Mouse (Mus musculus) left cerebral cortex, postnatal 14 days (tissue): ENCODE data around the gene Neurod2. TPM values are rescaled to one million over a fixed set of nuclear protein-coding genes. Genes with fewer than 3 reads are reported as not detected.

Experiments used
- DNase-seq, 2 experiments: peaks; one replicate each; pipeline ENCODE4 v3.0.0; 2021 to 2022; ENCODE audit warnings: low spot score in 2 of 2, mixed read lengths in 1 of 2
- intact Hi-C: fragments of 180-260 bp; cut with DNase I; formaldehyde crosslinking; loops from one replicate; pipeline ENCODE4 v1.15.1; 2025
- long read RNA-seq, 2 experiments: library from polyadenylated mRNA; stranded (forward); transcript quantifications; one replicate each; pipeline ENCODE4 v2.0.0; 2021
- total RNA-seq, 2 experiments: library from RNA; stranded (reverse); gene quantifications; 2 replicates each; pipeline ENCODE4 v1.2.3; 2021

Gene Neurod2
- 10 to 100 TPM; 65.9 to 67.1 TPM for total RNA-seq
- long read RNA-seq, experiment 1, transcript Neurod2-201 (2 exons, 3,142 nt) = major isoform, 29 of 48 reads
- long read RNA-seq, experiment 1, partial matches to known transcripts = 0 of 48 reads
- long read RNA-seq, experiment 1, other reads (novel, unspliced or antisense) = 19 of 48 reads
- long read RNA-seq, experiment 2, transcript Neurod2-201 (2 exons, 3,142 nt) = major isoform, 14 of 38 reads
- long read RNA-seq, experiment 2, partial matches to known transcripts = 0 of 38 reads
- long read RNA-seq, experiment 2, other reads (novel, unspliced or antisense) = 24 of 38 reads

- intact Hi-C loops = no loop called here
- peak; percentile 81 to 88 for DNase-seq
These were observed at the start of gene Neurod2 for GRCm38 (mm10) chr11:98329081-98329959. Neurod2 (minus strand) TSS chr11:98329648.

DNA sequence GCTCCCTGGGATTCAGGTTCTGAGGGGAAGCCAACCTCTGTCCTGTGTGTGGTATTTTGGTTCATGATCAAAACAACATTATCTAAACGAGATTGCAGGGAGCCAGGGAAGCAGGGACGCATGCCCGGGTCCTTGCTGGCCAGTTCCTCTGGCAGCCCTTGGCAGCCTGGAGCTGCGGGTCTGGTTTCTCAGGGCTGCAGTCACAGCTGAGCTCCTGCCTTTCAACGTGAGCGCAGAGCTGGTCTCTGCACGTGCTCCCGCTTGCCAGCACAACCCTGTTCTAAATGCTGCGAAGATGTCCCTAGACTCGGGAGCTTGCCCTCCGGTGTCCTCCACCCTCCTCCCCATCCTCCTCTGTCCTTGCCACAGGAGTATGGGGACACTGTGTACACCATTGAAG, 48.3 kb upstream of the Neurod2 start:
- no peak for DNase-seq
- intact Hi-C loops = no loop called here

DNA sequence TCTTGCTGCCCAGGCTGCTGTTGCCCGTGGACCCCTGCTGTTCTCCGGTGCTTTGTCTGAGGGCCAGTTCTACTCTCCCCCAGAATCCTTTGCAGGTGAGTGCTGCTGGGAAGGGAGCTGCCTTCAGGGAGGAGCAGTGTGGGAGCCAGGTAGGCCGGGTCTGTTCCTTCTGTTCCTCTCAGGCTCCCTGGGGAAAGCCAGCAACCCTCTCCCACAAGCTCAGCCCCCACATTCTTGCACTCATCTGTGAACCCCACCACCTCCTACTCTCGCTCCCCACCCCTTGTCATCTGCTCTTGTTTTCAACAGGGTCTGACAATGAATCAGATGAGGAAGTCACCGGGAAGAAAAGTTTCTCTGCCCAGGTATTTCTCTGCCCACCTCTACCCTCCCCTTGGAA, 47.3 kb upstream of the Neurod2 start:
- DNase-seq = no peak
- intact Hi-C loops = no loop called here

GRCm38 (mm10) chr11:98374266-98374665, 44.8 kb upstream of the Neurod2 start:
- DNase-seq = no peak
- intact Hi-C loops = no loop called here

DNA sequence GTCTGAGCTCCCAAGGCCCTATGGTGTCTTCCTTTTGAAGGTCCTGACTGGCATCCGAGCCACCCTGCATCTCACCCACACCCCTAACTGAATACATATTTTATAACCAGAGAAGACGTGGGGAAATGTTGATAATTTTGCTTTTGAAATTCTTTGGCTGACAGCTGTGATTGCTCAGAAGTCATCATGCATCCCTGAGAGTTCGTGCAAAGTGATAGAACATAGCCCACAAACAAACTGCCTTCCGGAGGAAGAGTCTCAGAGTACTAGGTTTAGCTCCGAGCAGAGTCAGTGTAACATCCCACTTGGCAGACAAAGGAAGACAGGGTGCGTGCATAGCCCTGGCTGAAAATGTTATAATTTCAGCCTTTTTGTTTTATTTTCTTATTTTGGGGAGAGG, 43.8 kb upstream of the Neurod2 start:
- intact Hi-C loops = loop anchor here (2.0 kb wide), 1 partner anchor 28 kb away; no protein-coding TSS in a partner anchor
- no peak for DNase-seq

DNA sequence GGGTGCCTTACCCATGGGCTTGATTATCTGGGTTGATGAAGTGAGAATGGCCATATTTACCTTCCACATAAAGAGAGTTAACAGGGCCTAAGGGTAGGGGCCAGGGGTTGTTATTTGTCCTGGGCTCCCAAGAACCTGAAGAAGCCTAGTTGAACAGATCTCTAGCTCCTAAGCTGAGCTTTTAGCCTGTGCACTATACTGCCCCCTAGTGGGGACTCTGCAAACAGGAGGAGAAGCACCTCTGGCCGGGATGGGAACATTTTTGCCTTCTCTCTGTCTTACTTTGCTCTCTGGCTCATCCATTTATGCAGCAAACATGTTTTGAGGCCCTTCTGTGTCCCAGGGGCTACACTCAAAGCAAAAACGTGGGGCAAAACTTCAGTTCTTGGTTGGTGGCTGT, 43.0 kb upstream of the Neurod2 start:
- peak; percentile 54 to 72 for DNase-seq
- intact Hi-C loops = loop anchor here (2.0 kb wide), 1 partner anchor 28 kb away; no protein-coding TSS in a partner anchor

GRCm38 (mm10) chr11:98371556-98372240, 42.2 kb upstream of the Neurod2 start:
- intact Hi-C loops = loop anchor here (2.0 kb wide), 1 partner anchor 27 kb away; no protein-coding TSS in a partner anchor
- no peak for DNase-seq

GRCm38 (mm10) chr11:98370588-98370987, 41.1 kb upstream of the Neurod2 start:
- intact Hi-C loops = no loop called here
- no peak for DNase-seq

GRCm38 (mm10) chr11:98369337-98369736, 39.9 kb upstream of the Neurod2 start:
- intact Hi-C loops = no loop called here
- DNase-seq = no peak

- intact Hi-C loops = no loop called here
- DNase-seq = no peak
These were observed 38.4 kb upstream of the Neurod2 start for GRCm38 (mm10) chr11:98367863-98368186.

GRCm38 (mm10) chr11:98367171-98367862, 37.9 kb upstream of the Neurod2 start:
- intact Hi-C loops = no loop called here
- DNase-seq = peak; percentile 53 to 56

DNA sequence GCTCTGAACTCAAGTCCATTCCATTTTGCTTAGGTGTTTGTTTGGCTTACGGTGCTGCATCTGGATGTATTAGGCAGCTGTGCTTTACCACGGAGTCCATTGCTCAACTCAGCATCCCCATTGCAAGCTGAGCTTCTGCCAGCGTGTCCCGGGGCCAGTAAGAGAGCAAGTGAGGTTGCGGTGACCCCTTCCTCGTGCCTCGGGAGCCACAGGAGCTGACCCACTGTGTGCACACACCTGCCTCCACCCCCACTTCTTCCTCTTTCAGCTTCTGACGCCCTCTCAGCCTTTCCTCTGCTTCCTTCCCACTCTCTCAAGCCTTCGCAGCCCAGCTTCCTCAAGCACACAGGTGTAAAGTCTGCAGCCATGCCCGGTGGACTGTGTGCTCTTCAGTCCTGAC, 36.8 kb upstream of the Neurod2 start:
- DNase-seq = no peak
- intact Hi-C loops = no loop called here

- DNase-seq = no peak
- intact Hi-C loops = no loop called here
These were observed 35.0 kb upstream of the Neurod2 start for GRCm38 (mm10) chr11:98364410-98364809.

- DNase-seq = no peak
- intact Hi-C loops = no loop called here
These were observed 34.4 kb upstream of the Neurod2 start for GRCm38 (mm10) chr11:98363817-98364216.

DNA sequence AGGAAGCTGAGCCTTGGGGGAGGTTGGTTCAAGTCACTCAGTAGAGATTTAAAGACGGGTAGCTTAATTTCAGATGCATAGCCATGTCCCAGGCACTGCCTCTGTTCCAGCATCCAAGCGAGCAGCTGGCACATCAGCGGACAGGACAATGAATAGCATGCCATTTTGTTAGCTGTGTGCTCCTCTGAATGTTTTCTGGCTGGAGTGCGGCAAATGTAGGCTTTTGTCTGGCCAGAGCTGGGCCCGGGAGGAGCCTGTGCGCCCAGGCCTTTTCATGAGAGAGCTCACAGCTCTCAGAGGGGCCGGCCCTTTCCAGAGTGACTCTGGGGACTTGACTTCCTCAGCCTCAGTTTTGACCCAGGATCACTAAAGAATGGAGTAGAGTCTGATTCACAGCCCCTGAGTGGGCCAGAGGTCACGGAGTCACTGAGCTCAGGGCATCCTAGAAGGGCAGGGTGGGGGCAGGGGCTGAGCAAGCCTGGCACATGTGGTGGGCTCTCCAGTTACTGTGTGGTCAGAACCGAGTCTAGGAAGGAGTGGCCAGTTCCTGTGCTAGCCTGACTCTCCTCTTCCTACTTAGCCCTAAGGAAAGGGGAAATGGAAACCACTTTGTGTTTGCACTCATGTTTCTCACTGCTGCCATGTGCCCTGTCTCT, 31.5 kb upstream of the Neurod2 start:
- intact Hi-C loops = no loop called here
- no peak for DNase-seq

DNA sequence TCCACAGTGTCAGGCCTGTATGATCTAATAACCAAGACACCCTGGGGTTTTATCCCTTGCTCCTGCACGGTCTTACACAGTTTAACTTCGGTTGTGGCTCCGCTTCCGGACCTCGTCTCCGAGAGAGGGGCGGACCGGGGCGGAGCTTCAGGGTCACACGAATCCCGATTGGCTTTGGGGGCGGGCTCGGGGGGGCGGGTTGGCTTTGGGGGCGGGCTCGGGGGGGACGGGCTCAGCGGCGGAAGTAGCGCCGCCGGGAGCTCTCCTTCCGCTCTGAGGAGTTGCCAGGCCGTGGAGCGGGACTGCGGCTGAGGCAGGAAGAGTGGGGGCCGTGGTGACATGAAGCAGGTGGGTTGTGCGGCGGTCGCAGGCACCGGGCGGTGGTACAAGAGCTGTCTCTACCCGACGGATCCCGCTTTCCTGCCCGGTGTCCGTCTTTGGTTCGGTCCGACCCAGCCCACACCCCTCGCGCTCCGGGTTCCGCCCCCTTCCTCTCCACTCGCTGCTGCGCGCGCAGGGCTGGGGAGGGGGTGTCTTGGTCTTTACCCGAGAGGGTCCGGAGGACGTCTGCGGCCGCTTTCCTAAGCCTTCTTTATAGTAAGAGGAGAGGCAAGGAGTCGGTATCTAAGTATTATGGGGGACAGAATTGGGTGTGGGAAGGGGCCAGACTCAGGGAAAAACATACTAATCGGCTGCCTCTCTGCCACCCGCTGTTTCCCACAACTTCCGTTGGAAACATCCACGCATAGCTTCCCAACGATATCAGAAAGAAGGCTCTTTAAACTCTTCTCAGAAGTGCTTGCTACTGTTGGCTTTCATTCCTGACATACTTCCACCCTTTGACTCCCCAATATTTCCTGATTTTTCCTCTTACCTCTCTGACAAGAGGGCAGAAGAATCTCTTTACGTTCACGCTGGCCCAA, 29.0 kb upstream of the Neurod2 start, which contains the start of gene Stard3:
Gene Stard3 (plus strand): TSS at position 208 of the 923 bp plus-strand sequence.
- peak; percentile 87 for DNase-seq
- intact Hi-C loops = no loop called here

GRCm38 (mm10) chr11:98357396-98358160, 28.1 kb upstream of the Neurod2 start:
- no peak for DNase-seq
- intact Hi-C loops = no loop called here
